Mouse (Mus musculus) CH12.LX (cell line): ENCODE measurements around the gene Lamtor2.

Experiments
- CTCF ChIP-seq, 2 experiments: IDR thresholded peaks in 1 of 2; conservative IDR thresholded peaks in 1 of 2; 2 replicates each; pipeline ENCODE4 v1.5.1; 2011 to 2012; ENCODE audit warnings: low read depth in 2 of 2, low read length in 2 of 2, improper control_type of control experiment in 1 of 2, inconsistent platforms in 1 of 2, mild to moderate bottlenecking in 1 of 2, moderate library complexity in 1 of 2
- HCFC1 ChIP-seq: IDR thresholded peaks from 2 replicates; pipeline ENCODE4 v1.6.1; 2012; ENCODE audit warnings: low read depth, mild to moderate bottlenecking, inconsistent platforms, low read length, improper control_type of control experiment
- JUN ChIP-seq: IDR thresholded peaks from 2 replicates; pipeline ENCODE4 v1.6.1; 2011; ENCODE audit warnings: low read depth, mild to moderate bottlenecking, low read length, improper control_type of control experiment, moderate library complexity; ENCODE audit not compliant: insufficient read depth
- MYC ChIP-seq: IDR thresholded peaks from 2 replicates; pipeline ENCODE4 v1.6.1; 2011; ENCODE audit warnings: low read depth, mild to moderate bottlenecking, improper control_type of control experiment, low read length
- POLR2A ChIP-seq: IDR thresholded peaks from 2 replicates; pipeline ENCODE4 v1.6.1; 2011; ENCODE audit warnings: low read depth, mild to moderate bottlenecking, improper control_type of control experiment, low read length
- SMC3 ChIP-seq: IDR thresholded peaks from 2 replicates; pipeline ENCODE4 v1.6.1; 2011; ENCODE audit warnings: low read depth, low read length, improper control_type of control experiment
- TCF12 ChIP-seq: IDR thresholded peaks from 2 replicates; pipeline ENCODE4 v1.6.1; 2014; ENCODE audit warnings: low read depth, mild to moderate bottlenecking, inconsistent platforms, low read length, improper control_type of control experiment
- USF1 ChIP-seq: IDR thresholded peaks from 2 replicates; pipeline ENCODE4 v1.6.1; 2014; ENCODE audit warnings: low read depth, mild to moderate bottlenecking, inconsistent platforms, low read length, improper control_type of control experiment
- ZC3H11A ChIP-seq: IDR thresholded peaks from 2 replicates; pipeline ENCODE4 v1.6.1; 2012; ENCODE audit warnings: low read depth, mild to moderate bottlenecking, inconsistent platforms, low read length, improper control_type of control experiment

DNA sequence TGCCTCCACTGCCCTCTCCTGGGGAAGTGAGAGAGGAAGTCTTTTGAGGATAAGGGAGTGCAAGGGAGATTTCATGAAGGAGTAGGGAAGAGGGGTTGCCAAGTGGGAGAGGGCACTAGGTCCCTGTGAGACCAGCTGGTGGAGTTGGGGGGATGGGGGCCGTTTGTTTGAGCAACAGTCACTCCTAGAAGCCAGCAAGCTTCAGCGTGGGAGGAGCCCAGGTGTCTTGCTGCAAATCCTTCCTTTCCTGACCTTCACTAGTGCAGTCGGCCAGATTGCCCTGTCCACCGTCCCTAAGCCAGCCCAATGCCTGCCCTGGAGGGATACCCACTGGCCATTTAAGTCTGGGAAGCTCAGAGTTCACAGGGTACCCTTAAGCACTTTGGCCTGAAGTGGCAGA lies 41.3 kb downstream of the Lamtor2 start:
- TF ChIP-seq MYC (no peak), JUN (no peak), CTCF (conservative IDR thresholded peaks at IDR 0.05 in 1 of 2, IDR thresholded peaks at IDR 0.05 in 1 of 2; ENCODE audit: low read depth in 2 of 2, low read length in 2 of 2) (no peak), HCFC1 (no peak), ZC3H11A (no peak), USF1 (no peak), SMC3 (no peak), TCF12 (no peak), POLR2A (no peak)
